ENCODE assay signal across 22 mouse cellular contexts in the genomic region with DNA sequence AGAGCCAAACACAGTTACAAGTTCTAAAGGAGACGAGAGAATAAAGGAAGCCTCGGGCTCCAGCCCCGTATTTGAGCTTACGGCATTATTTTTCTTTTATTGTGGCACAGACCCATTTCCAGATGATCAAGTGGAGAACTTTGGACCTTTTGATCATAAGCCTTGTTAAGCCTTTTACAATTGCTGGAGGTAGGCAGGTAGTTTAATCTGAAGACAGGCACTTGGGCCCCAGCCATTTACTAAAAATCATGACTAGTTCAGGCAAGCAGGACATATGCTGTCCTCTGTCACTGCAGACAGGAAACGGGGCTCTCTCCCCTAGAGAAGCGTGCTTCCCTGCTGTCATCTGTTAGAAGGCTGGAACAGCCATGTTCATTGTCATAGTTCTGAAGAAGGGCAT. TPM values are rescaled to one million over a fixed set of nuclear protein-coding genes. Genes with fewer than 3 reads are reported as not detected.
DNase-seq lines count a peak whose midpoint lies in the region; ATAC-seq and TF ChIP-seq lines count a peak whose summit lies in the region.
"Had no signal": no experiment of that assay in that cellular context is flagged by ENCODE, and none has a peak within 500 bp of the region (broad histone marks: within the 10 kb centered on the region; RNA-seq: fewer than 3 reads in every experiment).

No protein-coding gene starts in this region.

- H3K4me2 ChIP-seq in forebrain, embryonic 16.5 days (ENCODE audit: low read length): peak overlapping the region; percentile 8; the same call in 1 of the 2 replicates
- no peak overlapping the region for H3K4me2 ChIP-seq in forebrain, embryonic 11.5 days (ENCODE audit: low read depth, low read length, severe bottlenecking)
- peak overlapping the region; percentile 55 for H3K4me2 ChIP-seq in intestine, postnatal 0 days (replicated peaks; ENCODE audit: low read depth)
- H3K4me2 ChIP-seq: hindbrain, embryonic 12.5 days had no signal

- ATAC-seq in forebrain, embryonic 16.5 days: no peak
- ATAC-seq in forebrain, embryonic 11.5 days (replicated peaks; ENCODE audit: low FRiP score): no peak
- ATAC-seq in intestine, postnatal 0 days: peak; percentile 72
- ATAC-seq in monocyte, adult 5-6 weeks (replicated peaks; ENCODE audit: insufficient number of reproducible peaks, low FRiP score, low TSS enrichment, poor library complexity, severe bottlenecking): no peak
- ATAC-seq: activated CD4-positive, CD25-positive, alpha-beta regulatory T cell, adult 4 months; hindbrain, embryonic 16.5 days; inflammation-experienced regulatory T-cells, adult 6 months had no signal

- intact Hi-C loops in left cerebral cortex, adult 2 months (cut with DNase I): loop anchor here (5.0 kb wide), 1 partner anchor 99 kb away; no protein-coding TSS in a partner anchor
- intact Hi-C loops in left cerebral cortex, postnatal 10 days (cut with DNase I): no loop called here

- H3K9ac ChIP-seq in forebrain, embryonic 16.5 days (replicated peaks; ENCODE audit: low read depth, low read length): no peak overlapping the region
- no peak overlapping the region for H3K9ac ChIP-seq in forebrain, embryonic 11.5 days (ENCODE audit: low read length)
- no peak overlapping the region for H3K9ac ChIP-seq in intestine, postnatal 0 days (ENCODE audit: low read depth, low read length)
- H3K9ac ChIP-seq: hindbrain, embryonic 12.5 days had no signal

- H3K9me3 ChIP-seq in forebrain, embryonic 16.5 days (ENCODE audit: control insufficient read depth, low read length): no peaks in the 10 kb centered on the region
- H3K9me3 ChIP-seq in forebrain, embryonic 11.5 days (ENCODE audit: control insufficient read depth, low read length): no peaks in the 10 kb centered on the region
- H3K9me3 ChIP-seq in intestine, postnatal 0 days (ENCODE audit: control insufficient read depth): no peaks in the 10 kb centered on the region
- H3K9me3 ChIP-seq: hindbrain, embryonic 12.5 days had no signal

- H3K27ac ChIP-seq in forebrain, embryonic 16.5 days (ENCODE audit: low read length): no peak overlapping the region
- no peak overlapping the region for H3K27ac ChIP-seq in forebrain, embryonic 11.5 days (ENCODE audit: low read depth, low read length)
- peak overlapping the region; percentile 75 for H3K27ac ChIP-seq in left cerebral cortex, adult 2 months
- H3K27ac ChIP-seq in intestine, postnatal 0 days (ENCODE audit: low read depth, low read length): no peak overlapping the region; the same call in none of the 2 replicates
- H3K27ac ChIP-seq: gastrocnemius, adult 2 months; hindbrain, embryonic 12.5 days had no signal

- H3K4me3 ChIP-seq in forebrain, embryonic 16.5 days (replicated peaks; ENCODE audit: low read length): no peak overlapping the region
- H3K4me3 ChIP-seq in forebrain, embryonic 11.5 days (ENCODE audit: low read depth, low read length): no peak overlapping the region
- H3K4me3 ChIP-seq in left cerebral cortex, adult 2 months: peak overlapping the region; percentile 9; the same call in 1 of the 2 replicates
- no peak overlapping the region for H3K4me3 ChIP-seq in intestine, postnatal 0 days (ENCODE audit: low read depth, low read length)
- H3K4me3 ChIP-seq: gastrocnemius, adult 2 months; hindbrain, embryonic 12.5 days had no signal

- DNase-seq in forebrain, embryonic 11.5 days (ENCODE audit: low spot score): no peak
- no peak for DNase-seq in left cerebral cortex, adult 2 months (ENCODE audit: extremely low spot score in 1 of 2, low spot score in 2 of 2)
- DNase-seq in left cerebral cortex, postnatal 10 days (ENCODE audit: extremely low spot score in 1 of 2, low spot score in 2 of 2): no peak
- DNase-seq in brain, embryonic 14.5 days (ENCODE audit: low read depth): peak; percentile 19
- DNase-seq in spleen, adult 18-20 months: no peak
- DNase-seq: adrenal gland, postnatal 14 days; cerebellum, adult 18-20 months; cerebellum, adult 9-11 months; cerebellum, postnatal 36 days; gastrocnemius, adult 2 months; gastrocnemius, postnatal 25 days; heart, postnatal 10 days; heart, postnatal 4 days; kidney, adult 2 months had no signal

- H3K36me3 ChIP-seq in forebrain, embryonic 16.5 days (ENCODE audit: control insufficient read depth, insufficient read depth): no peaks in the 10 kb centered on the region
- H3K36me3 ChIP-seq in forebrain, embryonic 11.5 days (ENCODE audit: control insufficient read depth, insufficient read depth, low read length): no peaks in the 10 kb centered on the region
- H3K36me3 ChIP-seq in intestine, postnatal 0 days (ENCODE audit: control insufficient read depth, insufficient read depth): 0 out of 2 replicates have a peak, but pooled peaks cover 2% of the 10 kb centered on the region
- H3K36me3 ChIP-seq: hindbrain, embryonic 12.5 days had no signal

- no peak for TF ChIP-seq POLR2A in brain, embryonic 14.5 days (IDR thresholded peaks at IDR 0.05; ENCODE audit: borderline replicate concordance, extremely low read depth, insufficient read depth, insufficient read length, poor library complexity, severe bottlenecking)

- no peaks in the 10 kb centered on the region for H3K27me3 ChIP-seq in forebrain, embryonic 16.5 days (replicated peaks; ENCODE audit: control insufficient read depth, insufficient read depth, low read length)
- no peaks in the 10 kb centered on the region for H3K27me3 ChIP-seq in forebrain, embryonic 11.5 days (ENCODE audit: control insufficient read depth, insufficient read depth, low read length)
- no peaks in the 10 kb centered on the region for H3K27me3 ChIP-seq in intestine, postnatal 0 days (replicated peaks; ENCODE audit: control insufficient read depth, insufficient read depth, low read length)
- H3K27me3 ChIP-seq: hindbrain, embryonic 12.5 days had no signal

- WGBS in forebrain, embryonic 16.5 days: 47% methylated on average over 6 of the region's 6 CpGs
- 66% methylated on average over 6 of the region's 6 CpGs for WGBS in forebrain, embryonic 11.5 days
- WGBS in intestine, postnatal 0 days: 45% methylated on average over 6 of the region's 6 CpGs

- no peak for TF ChIP-seq CTCF in left cerebral cortex, adult 2 months (IDR thresholded peaks at IDR 0.05)
- TF ChIP-seq CTCF in brain, embryonic 14.5 days (IDR thresholded peaks at IDR 0.05; ENCODE audit: borderline replicate concordance, extremely low read depth, insufficient read depth, insufficient read length): no peak
- no peak for TF ChIP-seq CTCF in intestine, postnatal 0 days (IDR thresholded peaks at IDR 0.05; ENCODE audit: low read depth)

- peaks cover 5% of the 10 kb centered on the region; the same call in 1 of the 2 replicates for H3K4me1 ChIP-seq in forebrain, embryonic 16.5 days (replicated peaks; ENCODE audit: control insufficient read depth, insufficient read depth, low read length)
- no peaks in the 10 kb centered on the region for H3K4me1 ChIP-seq in forebrain, embryonic 11.5 days (replicated peaks; ENCODE audit: control insufficient read depth, insufficient read depth, low read length)
- H3K4me1 ChIP-seq in intestine, postnatal 0 days (replicated peaks; ENCODE audit: control insufficient read depth, insufficient read depth, low read length): no peaks in the 10 kb centered on the region
- H3K4me1 ChIP-seq: hindbrain, embryonic 12.5 days had no signal

RNA-seq across cellular contexts. Expression of gene Satb2, which starts 26.9 kb away (rescaled TPM):
- polyA plus RNA-seq in forebrain, embryonic 16.5 days (2015; fragmentation: Nextera tagmentation; extraction: Ambion mirVana): 74.5 and 109 TPM in 2 replicates
- 1.5 and 1.9 TPM in 2 replicates for polyA plus RNA-seq in forebrain, embryonic 11.5 days (2014; fragmentation: Nextera tagmentation; extraction: Ambion mirVana)
- total RNA-seq in left cerebral cortex, adult 2 months (2021): 10 to 100 TPM; 80.2 to 91.0 TPM
- 100 to 1,000 TPM; 117 to 138 TPM for total RNA-seq in left cerebral cortex, postnatal 10 days (2021)
- 7.9 and 12.2 TPM in 2 replicates for polyA plus RNA-seq in brain, embryonic 14.5 days (2012; rRNA removed)
- polyA plus RNA-seq in intestine, postnatal 0 days (2015; fragmentation: Nextera tagmentation; extraction: Ambion mirVana): 1.6 and 2.4 TPM in 2 replicates
- total RNA-seq in monocyte, adult 5-6 weeks (2017): 0.38 to 1.1 TPM (median 0.64 TPM) in 3 replicates
- total RNA-seq: MEL had no signal
- polyA plus RNA-seq: inflammation-experienced regulatory T-cells, adult 6 months had no signal
